ENCODE assay signal across 20 mouse cellular contexts in the genomic region with DNA sequence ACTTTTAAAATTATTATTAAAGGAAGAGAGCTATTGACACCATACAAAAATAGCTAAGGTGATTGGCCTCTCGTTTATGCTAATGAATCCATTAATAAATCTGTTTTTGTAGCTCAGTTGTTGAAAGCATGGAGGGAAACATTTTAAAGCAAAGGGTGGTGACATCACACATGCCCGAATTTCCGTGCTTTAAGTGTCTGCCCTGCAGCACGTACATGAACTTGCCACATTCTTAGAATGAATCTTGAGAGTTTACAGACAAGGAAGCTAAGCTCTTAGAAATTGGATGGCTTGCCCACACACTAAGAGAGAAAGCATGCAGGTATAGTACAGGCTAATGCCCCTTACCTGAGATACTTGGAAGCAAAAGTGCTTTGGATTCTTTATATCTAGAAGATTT.
"Had no signal": no experiment of that assay in that cellular context is flagged by ENCODE, and none has a peak within 500 bp of the region (broad histone marks: within the 10 kb centered on the region; RNA-seq: fewer than 3 reads in every experiment).

No protein-coding gene starts in this region.

- H3K4me3 ChIP-seq: layer of hippocampus, adult 2 months; limb, embryonic 10.5 days; limb, embryonic 13.5 days; liver, embryonic 12.5 days; liver, embryonic 15.5 days; lung, embryonic 15.5 days; neural tube, embryonic 12.5 days; neural tube, embryonic 15.5 days had no signal

- ATAC-seq: liver, embryonic 12.5 days had no signal

- H3K9me3 ChIP-seq: limb, embryonic 10.5 days; liver, embryonic 12.5 days; liver, embryonic 15.5 days; lung, embryonic 15.5 days; neural tube, embryonic 12.5 days; neural tube, embryonic 15.5 days had no signal

- H3K9ac ChIP-seq: limb, embryonic 13.5 days; liver, embryonic 12.5 days; liver, embryonic 15.5 days; lung, embryonic 15.5 days; neural tube, embryonic 12.5 days; neural tube, embryonic 15.5 days had no signal

- H3K27me3 ChIP-seq: limb, embryonic 13.5 days; liver, embryonic 12.5 days; liver, embryonic 15.5 days; lung, embryonic 15.5 days; neural tube, embryonic 12.5 days; neural tube, embryonic 15.5 days had no signal

- H3K27ac ChIP-seq: kidney, postnatal 0 days; layer of hippocampus, adult 2 months; limb, embryonic 10.5 days; limb, embryonic 13.5 days; liver, embryonic 12.5 days; liver, embryonic 15.5 days; lung, embryonic 15.5 days; neural tube, embryonic 12.5 days; neural tube, embryonic 15.5 days; stomach, postnatal 0 days had no signal

- DNase-seq: kidney, postnatal 25 days; layer of hippocampus, adult 9-11 months; liver; lung, adult 18-20 months; lung, postnatal 4 days; midbrain, embryonic 14.5 days; right cerebral cortex, adult 18-20 months; right cerebral cortex, postnatal 14 days; right cerebral cortex, postnatal 4 days had no signal

- H3K4me1 ChIP-seq: limb, embryonic 10.5 days; limb, embryonic 13.5 days; neural tube, embryonic 12.5 days had no signal

- H3K36me3 ChIP-seq: limb, embryonic 10.5 days; limb, embryonic 13.5 days; liver, embryonic 15.5 days; lung, embryonic 15.5 days; neural tube, embryonic 12.5 days; neural tube, embryonic 15.5 days had no signal

- H3K4me2 ChIP-seq: limb, embryonic 13.5 days; liver, embryonic 12.5 days; liver, embryonic 15.5 days; lung, embryonic 15.5 days; midbrain, embryonic 11.5 days; neural tube, embryonic 12.5 days; neural tube, embryonic 15.5 days had no signal
